Mouse (Mus musculus): ENCODE results near the gene Mgat5.

DNA sequence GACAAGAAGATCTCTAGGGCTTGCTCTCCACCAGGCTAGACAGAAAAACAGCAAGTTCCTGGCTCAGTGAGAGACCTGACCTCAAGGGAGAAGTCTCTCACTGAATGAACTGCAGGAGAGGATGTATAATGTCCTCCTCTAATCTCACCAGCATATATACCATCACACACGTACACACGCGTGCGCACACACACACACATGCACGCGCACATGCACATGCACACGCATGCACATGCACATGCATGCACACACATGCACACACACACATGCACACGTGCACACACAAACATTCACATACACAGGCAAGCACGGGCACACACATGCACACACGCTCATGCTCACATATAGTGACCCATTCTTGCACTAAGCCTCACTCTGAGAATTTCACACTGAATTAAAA is 310.1 kb downstream of the Mgat5 start:
- no peak for TF ChIP-seq CTCF (IDR thresholded peaks at IDR 0.05; ENCODE audit: borderline replicate concordance, insufficient read depth, low read depth, low read length)
- no peak for TF ChIP-seq POLR2A (IDR thresholded peaks at IDR 0.05; ENCODE audit: borderline replicate concordance, insufficient read depth, low read length)
